Mouse (Mus musculus) layer of hippocampus, adult 9-10 months (tissue): Measurements from ENCODE around the gene Slc18a3.
A peak's percentile ranks its signal among the peaks of the same experiment; 100 is the strongest.

Source experiments
- DNase-seq: peaks from one replicate; pipeline ENCODE4 v3.0.0; 2022; ENCODE audit warnings: low spot score

Slc18a3 gene

DNA sequence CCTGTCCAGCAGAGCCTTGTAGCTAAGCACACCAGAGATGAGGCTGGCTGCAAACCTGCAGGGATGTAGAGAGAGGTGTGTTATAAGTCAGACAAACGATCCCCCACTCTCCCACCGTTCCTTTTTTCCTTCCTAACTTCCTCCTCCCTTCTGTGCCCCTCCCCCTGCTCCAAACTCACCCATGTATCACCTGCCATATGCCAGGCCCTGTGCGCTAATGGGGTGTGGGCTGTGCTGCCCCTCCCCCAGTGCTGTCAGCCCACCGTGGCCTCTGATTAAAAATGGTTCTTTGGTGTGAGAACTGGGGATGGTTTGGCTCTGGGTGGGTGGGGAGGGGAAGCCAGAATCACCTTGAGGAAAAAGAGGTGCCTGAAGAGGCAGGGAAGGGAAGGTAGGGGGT is 12.1 kb downstream of the Slc18a3 start:
- no peak for DNase-seq

DNA sequence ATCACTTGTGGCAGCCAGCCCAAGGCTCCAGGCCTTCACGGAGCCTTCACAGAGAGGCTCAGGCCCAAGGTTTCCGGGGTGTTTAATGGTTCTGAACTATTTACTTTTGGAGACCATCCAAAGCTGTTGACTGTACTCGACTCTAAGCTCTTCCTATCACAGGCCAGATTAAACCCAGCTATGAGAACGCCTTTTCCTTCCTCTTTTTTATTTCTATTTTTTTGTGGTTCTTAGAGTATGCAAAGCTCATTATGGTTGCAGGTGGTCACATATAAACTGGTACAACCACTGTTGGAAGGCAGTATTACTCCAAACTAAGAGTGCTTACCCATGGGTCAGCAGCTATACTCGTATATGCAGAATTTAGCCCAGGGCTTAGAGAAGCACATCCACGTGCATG is 17.7 kb downstream of the Slc18a3 start:
- no peak for DNase-seq

DNA sequence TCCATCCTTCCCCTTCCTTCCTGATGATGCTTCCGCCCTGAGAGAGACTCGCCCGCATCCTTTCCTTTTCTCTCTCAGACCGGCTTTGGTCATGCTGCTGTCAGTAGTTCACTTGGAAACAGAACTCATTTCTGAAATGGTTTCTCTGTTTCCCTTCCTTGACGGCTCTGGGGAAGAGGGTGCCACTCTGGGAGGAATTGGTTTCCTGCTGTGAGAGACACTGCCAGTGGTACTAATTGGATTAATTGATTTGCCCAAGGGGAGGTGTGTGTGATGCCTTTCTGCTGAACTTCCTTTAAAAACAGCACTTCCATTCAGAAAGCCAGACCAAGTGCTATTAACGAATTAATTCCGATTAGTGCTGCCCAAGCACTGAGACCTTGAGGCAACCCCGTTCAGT is 21.2 kb downstream of the Slc18a3 start:
- no peak for DNase-seq

DNA sequence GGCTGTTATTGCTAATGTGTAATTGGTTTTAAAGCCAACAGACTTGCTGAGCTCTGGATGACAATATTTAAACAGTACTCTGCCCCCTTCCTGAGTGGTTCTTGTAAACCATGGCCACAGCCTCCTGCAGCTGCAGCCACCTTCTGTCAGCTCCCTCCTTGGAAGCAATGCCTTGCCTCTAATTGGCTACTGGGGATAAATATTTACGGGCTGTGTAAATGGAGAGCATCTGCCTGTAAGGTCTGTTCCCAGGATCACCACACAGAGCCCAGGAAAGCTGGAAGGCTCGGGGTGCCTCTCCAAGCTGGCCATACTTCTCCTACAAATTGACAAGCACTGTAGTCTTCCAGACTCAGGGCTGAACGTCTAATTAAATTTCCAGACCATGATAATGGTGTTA is 24.9 kb downstream of the Slc18a3 start:
- DNase-seq: peak; percentile 6

DNA sequence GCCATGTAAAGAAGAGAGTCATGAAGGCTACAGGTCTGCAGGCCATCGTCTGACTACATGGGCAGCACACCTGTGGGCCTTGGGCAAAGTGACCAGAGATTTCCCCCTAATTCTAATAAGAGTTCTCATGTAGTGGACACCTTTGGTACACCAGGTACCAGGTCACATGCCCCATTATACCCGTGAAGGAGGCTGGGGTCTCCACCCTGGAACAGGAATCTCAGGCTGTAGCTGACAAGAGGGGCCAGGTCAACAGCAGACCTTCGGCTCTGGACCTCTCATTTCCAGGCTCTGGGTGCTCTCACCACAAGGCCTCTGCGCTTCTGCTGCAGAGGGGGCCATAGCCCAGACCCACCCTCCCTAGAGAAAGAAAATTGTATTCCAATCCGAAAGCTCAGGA is 25.3 kb downstream of the Slc18a3 start:
- no peak for DNase-seq

DNA sequence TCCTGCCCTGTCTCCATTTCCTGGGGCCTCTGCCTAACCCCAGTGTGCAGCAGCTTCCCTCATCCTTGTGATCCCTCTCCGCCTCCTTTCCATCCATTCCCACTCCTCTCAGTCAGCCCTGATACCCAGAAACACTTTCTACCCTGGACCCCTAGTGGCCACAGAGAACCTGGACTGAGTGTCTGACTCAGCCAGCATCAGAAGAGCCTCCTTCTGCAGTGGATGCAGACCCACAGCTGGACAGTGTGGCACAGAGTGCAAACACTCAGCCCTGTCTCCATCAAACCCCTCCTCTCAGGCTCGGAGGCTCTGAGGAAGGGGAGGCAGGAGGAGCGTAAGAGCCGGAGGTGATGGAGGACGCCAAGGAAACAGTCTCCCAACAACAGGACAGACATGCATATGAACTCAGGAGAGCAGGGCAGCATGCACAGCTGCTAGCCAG is 27.3 kb downstream of the Slc18a3 start:
- DNase-seq: no peak

DNA sequence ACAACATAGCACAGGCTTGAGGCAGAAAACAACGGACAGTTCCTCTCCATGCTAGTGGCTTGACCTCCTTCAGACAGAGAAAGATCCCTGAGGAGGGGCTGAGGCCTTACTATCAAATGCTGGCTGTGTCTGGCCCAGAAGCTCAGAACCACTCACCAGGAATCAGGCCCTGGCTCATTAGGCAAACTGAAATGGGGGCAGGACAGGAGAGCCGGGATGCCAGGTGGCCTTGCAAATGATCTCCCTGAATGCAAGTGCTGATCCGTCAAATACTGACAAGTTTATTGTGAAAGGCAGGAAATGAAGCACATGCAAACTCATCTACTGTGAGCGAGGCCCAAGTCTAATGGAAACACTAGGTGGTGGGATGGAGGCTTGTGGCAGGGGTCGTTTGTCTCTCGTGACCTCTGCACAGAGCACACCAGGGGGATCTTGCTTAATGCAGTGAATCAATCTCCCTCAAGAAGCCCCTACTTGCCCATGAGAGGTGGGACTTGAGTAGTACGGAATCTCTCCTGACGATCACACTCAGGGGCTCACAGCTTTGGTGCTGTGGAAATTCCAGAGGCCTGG is 35.5 kb downstream of the Slc18a3 start:
- no peak for DNase-seq

DNA sequence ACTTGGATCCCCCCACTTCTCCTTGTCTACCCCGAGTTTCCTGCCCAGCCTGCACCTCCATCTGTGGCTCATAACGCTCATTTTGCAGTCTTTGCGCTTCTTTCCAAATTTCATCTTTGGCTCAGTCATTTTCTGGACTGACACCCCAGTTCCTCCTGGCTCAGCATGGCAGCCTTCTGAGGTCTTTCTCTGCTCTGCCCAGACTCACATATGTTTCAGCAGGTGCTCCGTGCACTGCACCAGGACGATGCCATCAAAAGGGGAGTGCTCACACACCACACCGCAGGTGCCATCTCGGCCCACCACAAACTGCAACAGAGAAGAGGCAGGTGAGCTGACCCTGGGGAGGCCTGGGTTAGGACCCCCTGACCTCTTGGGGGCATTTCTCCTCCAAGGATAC is 40.7 kb downstream of the Slc18a3 start:
- no peak for DNase-seq

DNA sequence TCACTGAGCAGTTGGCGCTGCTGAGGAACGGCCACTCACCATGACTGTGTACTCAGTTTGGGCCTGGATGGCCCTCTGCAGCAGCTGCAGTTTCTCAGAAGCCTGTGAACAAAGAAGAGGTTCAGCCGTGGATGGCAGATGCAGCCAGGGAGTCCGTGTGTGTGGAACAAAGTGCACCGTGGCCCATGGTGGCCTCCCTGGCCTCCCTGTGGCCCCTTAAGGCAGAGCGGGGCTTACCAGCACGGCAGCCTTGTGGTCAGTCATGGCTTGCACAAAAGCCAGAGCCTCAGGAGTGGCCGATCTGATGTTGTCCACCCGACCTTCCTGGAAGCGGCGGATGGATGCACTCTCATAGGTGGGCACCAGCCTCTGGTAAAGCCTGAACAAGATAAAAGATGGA is 45.9 kb downstream of the Slc18a3 start:
- DNase-seq: no peak
